Mouse (Mus musculus) bone marrow, adult 2 months (tissue): ENCODE measurements at regions not wholly inside any gene's neighbourhood (a gene's known extent, or its start where the extent isn't known, plus 50 kb on each side); places are given as distances from the start of the nearest gene placed in this dataset.

Source experiments
- CTCF ChIP-seq: fragments of 200-500 bp; IDR thresholded peaks from 2 replicates; pipeline ENCODE4 v1.5.1; 2011; ENCODE audit warnings: low read length, control low read depth; ENCODE audit not compliant: control insufficient read depth, insufficient read depth
- POLR2A ChIP-seq: fragments of 200-500 bp; IDR thresholded peaks from 2 replicates; pipeline ENCODE4 v1.6.1; 2011; ENCODE audit warnings: low read depth, mild to moderate bottlenecking, control low read depth, low read length, borderline replicate concordance; ENCODE audit not compliant: control insufficient read depth

- TF ChIP-seq CTCF (no peak), POLR2A (no peak)
Observed at GRCm38 (mm10) chr12:107119076-107119475, 369.4 kb upstream of the 3110018I06Rik start.
